Mouse (Mus musculus) midbrain, embryonic 10.5 days (tissue): ENCODE data around the gene Rps15a. TPM values are rescaled to one million over a fixed set of nuclear protein-coding genes. Genes with fewer than 3 reads are reported as not detected.

Experiments
- DNase-seq: peaks from one replicate; pipeline ENCODE4 v3.0.0-alpha.2; 2017; ENCODE audit warnings: low spot score
- H3K27ac ChIP-seq: fragments of 300-500 bp; sonication (generic); replicated peaks from 2 replicates; pipeline ENCODE4 v1.5.1; 2016; ENCODE audit warnings: mild to moderate bottlenecking
- H3K27me3 ChIP-seq: fragments of 300-500 bp; sonication (generic); 2 replicates; pipeline ENCODE4 v1.6.1; 2016; ENCODE audit warnings: low read depth, mild to moderate bottlenecking; ENCODE audit not compliant: poor library complexity, severe bottlenecking
- H3K36me3 ChIP-seq: fragments of 300-500 bp; sonication (generic); 2 replicates; pipeline ENCODE4 v1.6.1; 2016; ENCODE audit warnings: mild to moderate bottlenecking, moderate library complexity
- H3K4me1 ChIP-seq: fragments of 300-500 bp; sonication (generic); 2 replicates; pipeline ENCODE4 v1.6.1; 2016
- H3K4me3 ChIP-seq: fragments of 300-500 bp; sonication (generic); 2 replicates; pipeline ENCODE4 v1.5.1; 2016; ENCODE audit warnings: mild to moderate bottlenecking, moderate library complexity
- H3K9me3 ChIP-seq: fragments of 300-500 bp; sonication (generic); replicated peaks from 2 replicates; pipeline ENCODE4 v1.6.1; 2016; ENCODE audit warnings: mild to moderate bottlenecking
- WGBS: fragments of 180-500 bp; shearing (Covaris S2); methylation state at CpG from one replicate; pipeline ENCODE4 v1.1.7; 2016; 5-methylcytosine and 5-hydroxymethylcytosine counted together
- polyA plus RNA-seq: library from polyadenylated mRNA; unstranded; fragments of >200 nt; fragmentation: Nextera tagmentation; extraction: Ambion mirVana; gene quantifications from 2 replicates; pipeline ENCODE4 v1.2.1, GENCODE M21; 2016

Gene Rps15a
- polyA plus RNA-seq, 1 experiment from 2014 or later = 647 TPM

DNA sequence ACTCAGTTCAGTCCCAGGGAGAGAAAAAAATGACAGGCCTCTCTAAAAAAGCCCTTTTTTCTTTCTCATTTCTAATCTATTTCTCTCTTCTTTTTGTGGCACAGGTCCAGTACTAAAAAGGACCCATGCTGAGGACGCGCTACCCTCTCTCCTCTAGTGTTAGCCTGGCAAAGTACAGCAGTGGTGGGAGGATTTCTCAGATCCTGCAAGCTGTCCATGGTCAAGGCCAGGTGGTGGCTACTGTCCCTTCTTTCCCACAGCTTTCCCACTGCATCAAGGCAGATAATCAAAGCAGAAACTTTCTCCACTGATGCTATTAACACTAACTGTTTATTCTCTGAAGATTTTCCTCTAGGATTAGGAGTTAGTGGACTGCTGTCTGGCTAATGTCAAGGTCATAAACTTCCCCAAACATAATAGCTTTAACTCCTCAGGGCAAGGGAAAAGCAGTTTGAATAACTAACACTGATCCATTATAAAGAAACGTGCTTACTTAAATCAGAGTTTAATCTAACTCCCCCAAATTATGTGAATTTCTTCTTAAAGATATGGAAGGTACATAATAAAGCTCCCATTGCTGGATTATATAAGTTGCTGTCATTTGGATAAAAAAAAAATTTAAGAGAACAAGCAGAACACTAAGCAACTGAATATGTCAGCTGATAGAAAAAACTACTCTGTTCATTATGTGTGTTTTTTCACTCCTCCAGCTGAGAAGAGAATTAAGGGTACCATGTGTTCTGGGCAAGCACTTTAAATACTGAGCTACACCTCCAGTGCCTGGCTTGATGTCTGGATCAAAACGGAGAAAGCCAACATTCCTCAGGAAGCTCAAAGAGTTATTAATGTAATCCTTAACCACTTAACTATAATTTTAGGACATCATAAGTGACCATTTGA is 7.8 kb upstream of the Rps15a start:
- WGBS = 96% methylated on average over 4 of the region's 4 CpGs
- peaks cover 79% of the 10 kb centered on the region for H3K36me3 ChIP-seq
- no peaks in the 10 kb centered on the region for H3K27me3 ChIP-seq
- no peaks in the 10 kb centered on the region for H3K9me3 ChIP-seq
- peaks cover 25% of the 10 kb centered on the region for H3K4me1 ChIP-seq
- H3K27ac ChIP-seq = no peak overlapping the region
- no peak overlapping the region for H3K4me3 ChIP-seq
- no peak for DNase-seq

DNA sequence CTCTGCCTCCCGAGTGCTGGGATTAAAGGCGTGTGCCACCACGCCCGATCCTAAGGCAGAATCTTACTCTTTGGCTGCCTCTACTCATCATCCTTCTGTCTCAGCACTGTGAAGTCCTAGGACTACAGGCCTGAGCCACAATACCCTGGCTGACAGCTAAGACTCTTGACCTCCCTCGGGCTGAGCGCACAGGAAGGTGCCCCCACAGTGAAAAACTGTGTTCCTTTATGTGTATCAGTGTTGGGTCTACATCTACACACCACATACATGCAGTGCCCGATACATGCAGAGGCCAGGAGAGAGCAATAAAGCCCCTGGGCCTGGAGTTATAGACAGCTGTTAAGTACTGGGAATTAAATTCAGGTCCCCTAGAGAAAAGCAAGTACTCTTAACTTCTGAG is 6.2 kb upstream of the Rps15a start:
- DNase-seq = no peak
- 98% methylated on average over 7 of the region's 7 CpGs for WGBS
- Histone ChIP-seq H3K9me3 (no peaks in the 10 kb centered on the region), H3K4me3 (no peak overlapping the region), H3K36me3 (peaks cover 88% of the 10 kb centered on the region), H3K4me1 (peaks cover 15% of the 10 kb centered on the region), H3K27ac (no peak overlapping the region), H3K27me3 (no peaks in the 10 kb centered on the region)

DNA sequence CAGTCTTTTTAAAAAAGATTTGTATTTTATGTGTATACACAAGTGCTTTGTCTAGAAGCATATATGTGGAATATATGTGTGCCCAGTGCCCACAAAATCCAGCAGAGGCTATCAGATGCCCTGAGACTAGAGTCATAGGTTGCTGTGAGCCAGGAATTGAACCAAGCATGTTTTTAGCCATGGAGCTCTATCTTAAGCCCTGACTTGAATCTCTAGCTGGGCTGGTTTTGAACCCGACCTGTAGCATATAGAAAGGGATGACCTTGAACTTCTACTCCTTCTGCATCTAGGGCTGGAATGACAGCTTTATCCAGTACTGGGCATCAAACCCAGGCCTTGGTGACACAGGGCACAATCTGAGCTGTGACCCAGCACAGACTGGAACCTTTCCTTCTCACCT is 4.7 kb upstream of the Rps15a start:
- DNase-seq = no peak
- Histone ChIP-seq H3K27ac (no peak overlapping the region), H3K9me3 (no peaks in the 10 kb centered on the region), H3K4me1 (peaks cover 10% of the 10 kb centered on the region), H3K27me3 (no peaks in the 10 kb centered on the region), H3K36me3 (peaks cover 73% of the 10 kb centered on the region), H3K4me3 (no peak overlapping the region)
- 71% methylated on average over 1 of the region's 1 CpGs for WGBS

DNA sequence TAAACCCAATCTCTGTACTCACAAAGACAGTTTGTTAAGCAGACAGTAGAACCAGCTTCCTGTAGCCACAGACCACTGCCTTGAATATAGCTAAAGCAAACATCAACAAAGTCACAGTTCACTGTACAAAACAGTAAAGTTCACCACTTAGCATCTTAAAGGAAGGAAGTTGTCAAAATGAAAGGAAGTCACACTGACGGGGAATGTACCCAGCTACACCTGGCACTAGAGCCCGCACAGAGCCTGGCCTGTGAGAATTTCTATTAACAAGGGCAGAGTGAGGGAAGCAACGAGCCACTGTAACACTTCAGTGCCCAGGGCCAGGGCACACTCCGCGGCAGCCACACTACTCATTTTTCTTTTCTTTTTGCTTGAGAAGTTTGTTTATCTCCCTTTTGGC is 4.0 kb upstream of the Rps15a start:
- WGBS = 90% methylated on average over 5 of the region's 5 CpGs
- peaks cover 73% of the 10 kb centered on the region for H3K36me3 ChIP-seq

DNA sequence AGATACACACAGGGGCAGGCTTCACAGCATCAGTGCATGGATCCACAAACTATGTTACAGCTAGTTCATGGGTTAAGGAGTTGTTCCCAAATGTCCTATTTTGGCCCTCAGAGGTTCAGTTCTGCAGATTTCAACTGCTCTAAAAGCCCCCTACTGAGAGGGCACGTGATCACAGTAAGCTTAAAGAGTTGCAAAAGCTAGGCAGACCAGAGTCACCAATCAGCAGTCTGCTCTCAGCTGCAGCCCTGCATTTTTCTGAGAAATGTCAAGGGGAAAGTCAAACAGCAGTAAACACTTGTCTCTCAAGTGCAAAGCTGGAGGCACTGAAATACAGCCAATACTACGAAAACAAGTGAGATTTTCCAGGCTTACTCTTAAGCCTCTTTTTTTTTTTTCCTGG is 3.2 kb upstream of the Rps15a start:
- no peaks in the 10 kb centered on the region for H3K27me3 ChIP-seq
- 60% methylated on average over 2 of the region's 2 CpGs for WGBS
- H3K36me3 ChIP-seq = peaks cover 75% of the 10 kb centered on the region

More for the DNA sequence above, 4.0 kb upstream of the Rps15a start:
- no peak overlapping the region for H3K27ac ChIP-seq
- H3K9me3 ChIP-seq = no peaks in the 10 kb centered on the region
- H3K4me1 ChIP-seq = peaks cover 13% of the 10 kb centered on the region
- no peak for DNase-seq
- H3K27me3 ChIP-seq = no peaks in the 10 kb centered on the region
- no peak overlapping the region for H3K4me3 ChIP-seq

DNA sequence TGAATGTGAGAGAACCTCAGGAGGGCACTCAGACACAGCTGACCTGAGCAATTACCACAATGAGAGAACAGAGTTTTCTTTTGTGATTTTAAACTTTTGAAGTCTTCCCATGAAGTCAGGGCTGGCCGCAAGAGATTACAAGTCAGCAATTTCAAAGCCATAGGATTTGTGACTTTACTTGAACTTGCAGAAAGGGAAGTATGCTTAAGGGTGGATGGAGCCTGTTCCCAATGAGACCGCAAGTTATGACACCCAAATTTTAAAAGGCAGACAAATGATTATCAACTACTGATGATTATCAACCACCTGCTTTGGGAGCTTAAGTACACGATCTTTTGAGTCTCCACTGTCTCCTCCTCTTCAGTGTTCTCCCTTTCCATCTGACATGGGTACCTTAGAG is 2.4 kb upstream of the Rps15a start:
- H3K36me3 ChIP-seq = peaks cover 75% of the 10 kb centered on the region
- no peaks in the 10 kb centered on the region for H3K27me3 ChIP-seq
- no peak overlapping the region for H3K27ac ChIP-seq
- H3K4me1 ChIP-seq = peaks cover 28% of the 10 kb centered on the region
- 88% methylated on average over 3 of the region's 3 CpGs for WGBS
- H3K4me3 ChIP-seq = no peak overlapping the region
- H3K9me3 ChIP-seq = no peaks in the 10 kb centered on the region
- DNase-seq = no peak

More for the DNA sequence above, 3.2 kb upstream of the Rps15a start:
- Histone ChIP-seq H3K4me3 (no peak overlapping the region), H3K27ac (no peak overlapping the region), H3K4me1 (peaks cover 21% of the 10 kb centered on the region), H3K9me3 (no peaks in the 10 kb centered on the region)
- no peak for DNase-seq

DNA sequence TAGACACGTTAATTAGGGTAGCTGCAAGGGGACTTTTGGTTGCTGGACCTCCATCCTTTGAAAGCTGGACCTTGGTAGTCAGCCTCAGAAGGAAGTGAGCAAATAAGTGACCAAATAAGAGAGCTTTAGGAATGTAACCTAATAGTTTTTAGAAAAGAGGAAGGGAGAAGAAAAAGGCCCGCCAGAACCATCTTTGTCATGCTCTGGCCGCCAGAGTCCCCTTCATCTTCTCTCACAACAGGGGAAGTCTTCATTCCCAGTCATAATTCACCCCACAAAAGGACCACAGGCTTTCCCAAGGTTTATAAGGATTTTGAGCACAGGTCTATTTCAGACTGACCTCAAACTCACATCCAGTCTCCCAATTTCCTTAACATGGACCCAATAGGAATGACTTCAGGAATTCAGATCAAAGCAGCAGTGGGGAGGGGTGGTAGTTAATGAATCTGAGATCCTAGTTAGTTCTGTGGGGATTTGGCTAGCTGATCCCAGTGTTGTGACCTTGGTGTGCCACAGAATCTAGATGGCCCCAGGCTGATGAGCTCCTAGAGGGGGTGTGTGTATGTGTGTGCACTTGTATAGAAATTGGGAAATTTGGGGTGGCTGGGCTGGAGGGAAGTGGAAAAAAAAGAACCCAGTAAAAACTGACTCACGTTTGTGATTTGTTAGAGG is 1.7 kb upstream of the Rps15a start:
- Histone ChIP-seq H3K27me3 (no peaks in the 10 kb centered on the region), H3K9me3 (no peaks in the 10 kb centered on the region), H3K4me1 (peaks cover 36% of the 10 kb centered on the region), H3K36me3 (peaks cover 75% of the 10 kb centered on the region), H3K4me3 (no peak overlapping the region), H3K27ac (peak overlapping the region; percentile 99)
- WGBS = 54% methylated on average over 4 of the region's 4 CpGs
- DNase-seq = no peak

DNA sequence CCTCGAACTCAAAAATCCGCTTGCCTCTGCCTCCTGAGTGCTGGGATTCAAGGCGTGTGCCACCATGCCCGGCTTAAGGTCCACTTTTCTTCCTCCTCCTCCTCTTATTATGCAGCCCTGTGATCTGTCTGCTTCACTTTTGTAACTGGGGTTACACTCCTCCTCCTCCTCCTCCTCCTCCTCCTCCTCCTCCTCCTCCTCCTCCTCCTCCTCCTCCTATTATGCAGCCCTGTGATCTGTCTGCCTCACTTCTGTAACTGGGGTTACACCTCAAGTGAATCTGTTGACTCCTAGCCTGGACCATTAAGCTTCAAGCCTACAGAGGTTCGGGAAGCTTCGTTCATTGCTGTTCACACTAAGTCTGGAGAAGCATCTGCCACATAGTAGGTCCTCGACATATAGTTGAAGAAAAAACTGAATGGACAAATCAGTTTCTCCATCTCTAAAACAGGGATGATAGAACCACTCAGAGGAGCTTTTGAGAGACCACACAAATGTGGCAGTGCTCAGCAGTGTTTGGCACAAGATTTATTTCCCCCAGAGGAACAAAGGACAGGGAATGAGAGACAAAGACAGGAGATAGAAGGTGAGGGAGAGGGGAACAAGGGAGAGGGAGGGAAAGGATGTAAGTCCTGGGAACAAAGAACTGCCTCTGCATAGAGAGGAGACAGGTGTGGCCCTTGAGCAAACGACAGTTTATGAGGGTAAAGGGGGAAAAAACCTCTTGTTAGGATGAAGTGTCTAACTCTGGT is 975 bp upstream of the Rps15a start:
- no peaks in the 10 kb centered on the region for H3K27me3 ChIP-seq
- peak overlapping the region; percentile 95 for H3K4me3 ChIP-seq
- no peaks in the 10 kb centered on the region for H3K9me3 ChIP-seq
- 23% methylated on average over 8 of the region's 8 CpGs for WGBS
- peaks cover 43% of the 10 kb centered on the region for H3K4me1 ChIP-seq
- no peak for DNase-seq
- peaks cover 75% of the 10 kb centered on the region for H3K36me3 ChIP-seq
- H3K27ac ChIP-seq = peak overlapping the region; percentile 99

DNA sequence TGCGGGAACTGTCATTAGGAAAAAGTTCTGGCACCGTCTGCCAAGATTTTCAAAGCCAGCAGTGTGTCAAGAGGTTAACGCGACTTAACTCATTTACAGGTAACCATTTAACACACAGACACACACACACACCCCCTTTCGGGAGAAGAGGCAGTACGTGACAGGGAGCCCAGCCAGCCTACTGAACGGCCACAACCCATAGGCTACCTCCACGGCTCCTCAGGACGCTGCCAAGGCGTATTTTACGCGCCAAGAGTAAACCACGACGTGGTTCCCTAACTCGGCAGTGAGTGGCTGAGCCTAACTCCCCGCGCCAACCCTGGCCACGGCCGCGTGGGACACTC is 483 bp downstream of the Rps15a start:
- DNase-seq = no peak
- Histone ChIP-seq H3K4me1 (peaks cover 57% of the 10 kb centered on the region), H3K27me3 (no peaks in the 10 kb centered on the region), H3K4me3 (peak overlapping the region; percentile 95), H3K9me3 (no peaks in the 10 kb centered on the region), H3K27ac (peak overlapping the region; percentile 99), H3K36me3 (peaks cover 75% of the 10 kb centered on the region)
- under 1% methylated on average over 20 of the region's 20 CpGs for WGBS

GRCm38 (mm10) chr7:118113541-118114297 is 2.3 kb downstream of the Rps15a start:
- Histone ChIP-seq H3K4me3 (peak overlapping the region; percentile 95), H3K9me3 (no peaks in the 10 kb centered on the region), H3K27me3 (no peaks in the 10 kb centered on the region), H3K27ac (no peak overlapping the region), H3K36me3 (peaks cover 75% of the 10 kb centered on the region), H3K4me1 (peaks cover 57% of the 10 kb centered on the region)
- WGBS = 78% methylated on average over 5 of the region's 5 CpGs
- DNase-seq = no peak

DNA sequence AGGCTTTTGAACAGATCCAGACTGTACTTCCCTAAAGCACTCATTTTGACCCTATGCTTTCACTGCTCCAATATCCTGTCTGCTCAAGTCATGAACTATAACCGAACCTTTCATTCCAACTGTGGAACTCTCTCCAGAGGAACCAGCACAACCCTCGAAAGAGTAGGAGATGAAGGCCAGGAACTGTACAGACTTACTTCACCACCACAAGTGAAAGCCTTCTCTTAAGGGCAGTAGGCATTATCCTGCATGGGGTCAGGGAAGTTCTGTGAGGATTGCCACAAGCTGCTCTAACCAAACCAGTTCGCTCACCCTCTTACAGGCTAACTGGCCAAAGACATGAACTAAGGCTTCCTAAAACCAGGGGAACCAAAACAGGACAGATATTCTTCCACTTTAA is 4.9 kb downstream of the Rps15a start:
- Histone ChIP-seq H3K27ac (no peak overlapping the region), H3K36me3 (peaks cover 90% of the 10 kb centered on the region), H3K9me3 (no peaks in the 10 kb centered on the region), H3K4me1 (peaks cover 47% of the 10 kb centered on the region), H3K4me3 (peak overlapping the region; percentile 95), H3K27me3 (no peaks in the 10 kb centered on the region)
- whole genome bisulfite sequencing = 92% methylated on average over 3 of the region's 3 CpGs
- no peak for DNase-seq

GRCm38 (mm10) chr7:118107671-118108070 is 8.3 kb downstream of the Rps15a start:
- 84% methylated on average over 1 of the region's 1 CpGs for WGBS
- H3K27ac ChIP-seq = no peak overlapping the region

More at GRCm38 (mm10) chr7:118107671-118108070, 8.3 kb downstream of the Rps15a start:
- peaks cover 21% of the 10 kb centered on the region for H3K4me1 ChIP-seq
- no peak for DNase-seq
- H3K9me3 ChIP-seq = no peaks in the 10 kb centered on the region
- H3K27me3 ChIP-seq = no peaks in the 10 kb centered on the region
- H3K4me3 ChIP-seq = no peak overlapping the region
- H3K36me3 ChIP-seq = peaks cover 88% of the 10 kb centered on the region
